Mouse (Mus musculus) kidney, adult 2 months (tissue): ENCODE data around the gene Gpr22.

Source experiments
- CTCF ChIP-seq: fragments of 200-500 bp; conservative IDR thresholded peaks from 2 replicates; pipeline ENCODE4 v1.5.1; 2011; ENCODE audit warnings: low read depth, mild to moderate bottlenecking, control low read depth, low read length, moderate library complexity, mixed read lengths; ENCODE audit not compliant: insufficient read depth, insufficient read length
- POLR2A ChIP-seq: fragments of 200-500 bp; IDR thresholded peaks from one replicate; pipeline ENCODE4 v1.6.1; 2011; ENCODE audit warnings: low read depth, low read length, control low read depth

GRCm38 (mm10) chr12:31709665-31710064 lies 4.1 kb downstream of the Gpr22 start:
- no peak for TF ChIP-seq CTCF
- no peak for TF ChIP-seq POLR2A
